Mouse (Mus musculus): ENCODE data around the gene Baiap2l2.
A peak's percentile ranks its signal among the peaks of the same experiment; 100 is the strongest.

- TF ChIP-seq CTCF (IDR thresholded peaks at IDR 0.05; ENCODE audit: insufficient read depth, low read length) (no peak), POLR2A (IDR thresholded peaks at IDR 0.05; ENCODE audit: borderline replicate concordance, extremely low read depth, low read depth, low read length) (peak; percentile 50; the same call in 1 of the 2 replicates)
Measured at GRCm38 (mm10) chr15:79229058-79229821, 56.1 kb downstream of the Baiap2l2 start, which contains the start of the genes Pick1 and Gm49486.
